Mouse (Mus musculus): Measurements from ENCODE around the gene Arid4a. TPM values are rescaled to one million over a fixed set of nuclear protein-coding genes. Genes with fewer than 3 reads are reported as not detected.

Arid4a gene
- total RNA-seq, 2 experiments from 2014 or later: 18.6 to 20.3 TPM

GRCm38 (mm10) chr12:71139258-71139828, 123.6 kb downstream of the Arid4a start:
- DNase-seq (ENCODE audit: low spot score in 2 of 2): no peak

GRCm38 (mm10) chr12:71141189-71141588, 125.4 kb downstream of the Arid4a start:
- DNase-seq (ENCODE audit: low spot score in 2 of 2): no peak

GRCm38 (mm10) chr12:71147641-71148040, 131.9 kb downstream of the Arid4a start:
- peak; percentile 53 to 57 for DNase-seq (ENCODE audit: low spot score in 2 of 2)

Other genes with a start within 250 kb of the Arid4a start
- 100 to 1,000 TPM in 1 of 2 experiments, 10 to 100 TPM in 1; 70.4 to 124 TPM for gene Frmd6, start 190.5 kb upstream of the Arid4a start, total RNA-seq (2021)
- 100 to 1,000 TPM; 173 to 207 TPM for gene Actr10, start 78.1 kb upstream of the Arid4a start, total RNA-seq (2021)
- gene Psma3, start 41.4 kb upstream of the Arid4a start, total RNA-seq (2021): 100 to 1,000 TPM; 377 to 394 TPM
- 1 to 10 TPM; 4.3 to 7.3 TPM for gene Tomm20l, start 95.4 kb downstream of the Arid4a start, total RNA-seq (2021)
- gene Timm9, start 120.7 kb downstream of the Arid4a start, total RNA-seq (2021): 10 to 100 TPM; 60.0 to 64.2 TPM
- gene 2700049A03Rik, start 120.9 kb downstream of the Arid4a start, total RNA-seq (2021): 1 to 10 TPM; 5.1 to 7.3 TPM